Mouse (Mus musculus) midbrain, embryonic 10.5 days (tissue): ENCODE measurements around the gene Fkbp14. TPM values are rescaled to one million over a fixed set of nuclear protein-coding genes. Genes with fewer than 3 reads are reported as not detected.

Source experiments
- DNase-seq: peaks from one replicate; pipeline ENCODE4 v3.0.0-alpha.2; 2017; ENCODE audit warnings: low spot score
- H3K27ac ChIP-seq: fragments of 300-500 bp; sonication (generic); replicated peaks from 2 replicates; pipeline ENCODE4 v1.5.1; 2016; ENCODE audit warnings: mild to moderate bottlenecking
- H3K27me3 ChIP-seq: fragments of 300-500 bp; sonication (generic); 2 replicates; pipeline ENCODE4 v1.6.1; 2016; ENCODE audit warnings: low read depth, mild to moderate bottlenecking; ENCODE audit not compliant: poor library complexity, severe bottlenecking
- H3K36me3 ChIP-seq: fragments of 300-500 bp; sonication (generic); 2 replicates; pipeline ENCODE4 v1.6.1; 2016; ENCODE audit warnings: mild to moderate bottlenecking, moderate library complexity
- H3K4me1 ChIP-seq: fragments of 300-500 bp; sonication (generic); 2 replicates; pipeline ENCODE4 v1.6.1; 2016
- H3K4me3 ChIP-seq: fragments of 300-500 bp; sonication (generic); 2 replicates; pipeline ENCODE4 v1.5.1; 2016; ENCODE audit warnings: mild to moderate bottlenecking, moderate library complexity
- H3K9me3 ChIP-seq: fragments of 300-500 bp; sonication (generic); replicated peaks from 2 replicates; pipeline ENCODE4 v1.6.1; 2016; ENCODE audit warnings: mild to moderate bottlenecking
- WGBS: fragments of 180-500 bp; shearing (Covaris S2); methylation state at CpG from one replicate; pipeline ENCODE4 v1.1.7; 2016; 5-methylcytosine and 5-hydroxymethylcytosine counted together
- polyA plus RNA-seq: library from polyadenylated mRNA; unstranded; fragments of >200 nt; fragmentation: Nextera tagmentation; extraction: Ambion mirVana; gene quantifications from 2 replicates; pipeline ENCODE4 v1.2.1, GENCODE M21; 2016

Fkbp14 gene
- polyA plus RNA-seq, 1 experiment from 2014 or later, result 13.0 TPM

GRCm38 (mm10) chr6:54554341-54555110, 42.6 kb downstream of the Fkbp14 start:
- peaks cover 5% of the 10 kb centered on the region for H3K36me3 ChIP-seq
- peak overlapping the region; percentile 26 for H3K4me3 ChIP-seq
- H3K27ac ChIP-seq, result peak overlapping the region; percentile 88
- no peaks in the 10 kb centered on the region for H3K27me3 ChIP-seq
- WGBS, result 22% methylated on average over 8 of the region's 8 CpGs
- H3K9me3 ChIP-seq, result no peaks in the 10 kb centered on the region
- peak; percentile 88 for DNase-seq
- peaks cover 68% of the 10 kb centered on the region for H3K4me1 ChIP-seq

- 78% methylated on average over 2 of the region's 2 CpGs for WGBS
- Histone ChIP-seq H3K27me3 (no peaks in the 10 kb centered on the region), H3K36me3 (peaks cover 5% of the 10 kb centered on the region), H3K9me3 (no peaks in the 10 kb centered on the region), H3K4me3 (no peak overlapping the region), H3K27ac (peak overlapping the region; percentile 88), H3K4me1 (peaks cover 65% of the 10 kb centered on the region)
- no peak for DNase-seq
Observed at GRCm38 (mm10) chr6:54553632-54554031, 43.5 kb downstream of the Fkbp14 start.

- Histone ChIP-seq H3K4me1 (peaks cover 62% of the 10 kb centered on the region), H3K36me3 (peaks cover 12% of the 10 kb centered on the region), H3K27ac (peak overlapping the region; percentile 88), H3K9me3 (no peaks in the 10 kb centered on the region), H3K27me3 (no peaks in the 10 kb centered on the region), H3K4me3 (no peak overlapping the region)
- DNase-seq, result no peak
- WGBS, result 47% methylated on average over 9 of the region's 9 CpGs
Observed at GRCm38 (mm10) chr6:54552721-54553413, 44.2 kb downstream of the Fkbp14 start.

GRCm38 (mm10) chr6:54550801-54551323, 46.2 kb downstream of the Fkbp14 start:
- peak overlapping the region; percentile 38; the same call in 1 of the 2 replicates for H3K27ac ChIP-seq
- H3K4me3 ChIP-seq, result no peak overlapping the region
- DNase-seq, result no peak
- H3K9me3 ChIP-seq, result no peaks in the 10 kb centered on the region
- H3K36me3 ChIP-seq, result peaks cover 15% of the 10 kb centered on the region
- WGBS, result 61% methylated on average over 6 of the region's 7 CpGs
- peaks cover 55% of the 10 kb centered on the region for H3K4me1 ChIP-seq
- no peaks in the 10 kb centered on the region for H3K27me3 ChIP-seq

- peaks cover 40% of the 10 kb centered on the region for H3K4me1 ChIP-seq
- no peaks in the 10 kb centered on the region for H3K27me3 ChIP-seq
- peaks cover 24% of the 10 kb centered on the region for H3K36me3 ChIP-seq
- H3K27ac ChIP-seq, result 0 out of 2 replicates have a peak overlapping the region, but pooled peaks have one; percentile 13
- no peaks in the 10 kb centered on the region for H3K9me3 ChIP-seq
- DNase-seq, result no peak
- no peak overlapping the region for H3K4me3 ChIP-seq
- 75% methylated on average over 4 of the region's 4 CpGs for WGBS
Observed at GRCm38 (mm10) chr6:54549311-54549710, 47.8 kb downstream of the Fkbp14 start.

- DNase-seq, result no peak
- Histone ChIP-seq H3K9me3 (no peaks in the 10 kb centered on the region; the same call in 1 of the 2 replicates), H3K27ac (no peak overlapping the region), H3K4me1 (peaks cover 31% of the 10 kb centered on the region), H3K4me3 (no peak overlapping the region), H3K27me3 (no peaks in the 10 kb centered on the region), H3K36me3 (peaks cover 33% of the 10 kb centered on the region)
- WGBS, result 91% methylated on average over 13 of the region's 13 CpGs
Observed at GRCm38 (mm10) chr6:54548314-54549019, 48.6 kb downstream of the Fkbp14 start.

GRCm38 (mm10) chr6:54543646-54544045, 53.5 kb downstream of the Fkbp14 start:
- H3K27me3 ChIP-seq, result no peaks in the 10 kb centered on the region
- H3K27ac ChIP-seq, result no peak overlapping the region
- peaks cover 34% of the 10 kb centered on the region for H3K4me1 ChIP-seq
- no peaks in the 10 kb centered on the region; the same call in 1 of the 2 replicates for H3K9me3 ChIP-seq
- peaks cover 37% of the 10 kb centered on the region for H3K36me3 ChIP-seq
- 79% methylated on average over 2 of the region's 2 CpGs for WGBS
- H3K4me3 ChIP-seq, result no peak overlapping the region
- DNase-seq, result no peak

- H3K36me3 ChIP-seq, result peaks cover 29% of the 10 kb centered on the region
- DNase-seq, result no peak
- H3K4me3 ChIP-seq, result no peak overlapping the region
- no peaks in the 10 kb centered on the region for H3K27me3 ChIP-seq
- no peaks in the 10 kb centered on the region; the same call in 1 of the 2 replicates for H3K9me3 ChIP-seq
- H3K27ac ChIP-seq, result no peak overlapping the region
- WGBS, result 83% methylated on average over 7 of the region's 7 CpGs
- H3K4me1 ChIP-seq, result peaks cover 39% of the 10 kb centered on the region
Observed at GRCm38 (mm10) chr6:54542836-54543235, 54.3 kb downstream of the Fkbp14 start.

GRCm38 (mm10) chr6:54540252-54540887, 56.7 kb downstream of the Fkbp14 start:
- H3K36me3 ChIP-seq, result peaks cover 21% of the 10 kb centered on the region
- peak overlapping the region; percentile 76 for H3K27ac ChIP-seq
- no peak for DNase-seq
- H3K9me3 ChIP-seq, result no peaks in the 10 kb centered on the region; the same call in 1 of the 2 replicates
- H3K4me1 ChIP-seq, result peaks cover 53% of the 10 kb centered on the region
- H3K27me3 ChIP-seq, result no peaks in the 10 kb centered on the region
- 49% methylated on average over 9 of the region's 9 CpGs for WGBS
- H3K4me3 ChIP-seq, result no peak overlapping the region

- peaks cover 13% of the 10 kb centered on the region for H3K36me3 ChIP-seq
- DNase-seq, result no peak
- WGBS, result 83% methylated on average over 7 of the region's 7 CpGs
- H3K27me3 ChIP-seq, result 0 out of 2 replicates have a peak, but pooled peaks cover 2% of the 10 kb centered on the region
- no peak overlapping the region for H3K4me3 ChIP-seq
- H3K4me1 ChIP-seq, result peaks cover 53% of the 10 kb centered on the region
- no peaks in the 10 kb centered on the region; the same call in 1 of the 2 replicates for H3K9me3 ChIP-seq
- peak overlapping the region; percentile 76 for H3K27ac ChIP-seq
Observed at GRCm38 (mm10) chr6:54539396-54539795, 57.7 kb downstream of the Fkbp14 start.

- peaks cover 53% of the 10 kb centered on the region for H3K4me1 ChIP-seq
Observed at GRCm38 (mm10) chr6:54538773-54539173, 58.3 kb downstream of the Fkbp14 start.

GRCm38 (mm10) chr6:54537053-54537452, 60.1 kb downstream of the Fkbp14 start:
- Histone ChIP-seq H3K27me3 (0 out of 2 replicates have a peak, but pooled peaks cover 3% of the 10 kb centered on the region), H3K36me3 (peaks cover 3% of the 10 kb centered on the region; the same call in 1 of the 2 replicates), H3K4me3 (no peak overlapping the region), H3K4me1 (peaks cover 48% of the 10 kb centered on the region), H3K27ac (no peak overlapping the region), H3K9me3 (no peaks in the 10 kb centered on the region)
- WGBS, result 85% methylated on average over 7 of the region's 7 CpGs
- no peak for DNase-seq

More at GRCm38 (mm10) chr6:54538773-54539173, 58.3 kb downstream of the Fkbp14 start:
- H3K4me3 ChIP-seq, result no peak overlapping the region
- H3K9me3 ChIP-seq, result no peaks in the 10 kb centered on the region; the same call in 1 of the 2 replicates
- WGBS, result 7% methylated on average over 3 of the region's 3 CpGs
- H3K27ac ChIP-seq, result peak overlapping the region; percentile 76
- peaks cover 7% of the 10 kb centered on the region for H3K36me3 ChIP-seq
- peak; percentile 48 for DNase-seq
- 0 out of 2 replicates have a peak, but pooled peaks cover 3% of the 10 kb centered on the region for H3K27me3 ChIP-seq
